Mouse (Mus musculus): ENCODE measurements at regions not wholly inside any gene's neighbourhood (a gene's known extent, or its start where the extent isn't known, plus 50 kb on each side); places are given as distances from the start of the nearest gene placed in this dataset.

DNA sequence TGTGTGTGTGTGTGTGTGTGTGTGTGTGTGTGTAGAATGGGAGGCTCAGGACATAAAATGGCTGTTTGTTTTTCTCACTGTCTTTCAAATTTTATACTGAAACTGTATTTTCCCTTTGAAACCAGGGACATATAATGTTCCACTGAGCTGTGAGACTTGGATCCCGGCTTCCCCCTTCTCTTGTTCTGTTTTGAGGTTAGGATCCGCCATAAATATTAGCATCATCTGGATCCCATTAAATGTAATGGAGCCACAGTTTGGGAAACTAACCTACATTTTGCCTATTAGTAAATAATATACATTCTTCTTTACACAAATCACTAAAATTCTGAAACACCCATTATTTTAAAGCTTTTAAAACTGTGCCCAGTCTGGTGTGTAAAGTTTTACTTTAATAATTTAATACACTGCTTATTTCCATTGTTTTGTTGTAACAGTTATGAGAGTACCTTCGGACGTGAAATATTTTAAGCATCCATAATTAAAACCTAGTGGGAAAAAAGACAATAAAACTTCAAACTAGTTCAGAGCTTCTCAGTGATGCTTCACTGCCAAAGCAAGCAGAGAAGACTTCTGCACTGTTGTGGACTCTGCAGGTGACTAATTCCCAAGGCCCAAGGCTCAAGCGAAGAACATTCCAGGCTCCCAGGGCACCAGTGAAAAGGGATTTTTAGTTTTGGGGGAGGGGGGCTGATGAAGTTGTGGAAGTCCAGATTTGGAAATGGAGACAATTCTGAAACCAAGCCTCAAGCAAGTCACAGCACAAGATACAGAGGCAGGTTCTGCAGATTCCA lies 684.9 kb downstream of the Fat4 start:
- in situ Hi-C loops (cut with MseI, MboI), result no loop called here

DNA sequence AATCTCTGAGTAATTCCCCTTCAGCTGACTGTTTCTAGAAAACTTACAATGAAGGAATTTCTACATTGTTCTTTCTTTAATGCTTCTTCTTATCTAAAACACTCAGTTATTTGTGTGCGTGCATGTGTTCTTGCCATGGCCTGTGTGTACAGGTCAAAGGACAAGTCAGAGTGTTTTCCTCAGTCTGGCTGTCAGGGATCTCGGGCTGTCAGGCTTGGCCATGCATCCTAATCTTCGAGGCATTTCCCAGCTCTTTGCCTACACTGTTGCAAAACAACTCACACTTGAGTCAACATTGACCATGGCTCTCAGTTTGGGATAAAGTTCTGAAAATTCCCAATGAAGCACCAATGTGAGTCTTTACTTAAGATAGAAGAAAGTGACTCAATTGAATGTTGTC lies 688.5 kb downstream of the Fat4 start:
- in situ Hi-C loops (cut with MseI, MboI), result no loop called here

DNA sequence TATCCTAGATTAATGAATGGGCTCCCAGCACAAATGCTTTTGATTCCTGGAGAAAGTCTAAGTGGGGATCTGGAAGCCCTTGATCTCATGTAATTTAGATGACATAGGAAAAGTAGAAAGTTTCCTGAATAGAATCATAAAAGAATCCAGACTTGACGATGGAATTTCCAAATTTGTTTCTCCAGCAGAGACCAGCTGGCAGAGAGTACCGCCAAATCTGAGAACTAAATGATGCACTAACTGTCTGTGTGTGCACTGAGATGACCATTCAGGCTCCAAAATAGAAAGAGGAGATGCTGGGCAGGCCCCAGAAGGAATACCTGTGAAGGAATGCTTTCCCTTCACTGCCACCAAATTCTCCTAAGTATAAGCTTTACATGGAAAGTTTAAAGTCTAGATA lies 704.6 kb downstream of the Fat4 start:
- in situ Hi-C loops (cut with MseI, MboI), result no loop called here

DNA sequence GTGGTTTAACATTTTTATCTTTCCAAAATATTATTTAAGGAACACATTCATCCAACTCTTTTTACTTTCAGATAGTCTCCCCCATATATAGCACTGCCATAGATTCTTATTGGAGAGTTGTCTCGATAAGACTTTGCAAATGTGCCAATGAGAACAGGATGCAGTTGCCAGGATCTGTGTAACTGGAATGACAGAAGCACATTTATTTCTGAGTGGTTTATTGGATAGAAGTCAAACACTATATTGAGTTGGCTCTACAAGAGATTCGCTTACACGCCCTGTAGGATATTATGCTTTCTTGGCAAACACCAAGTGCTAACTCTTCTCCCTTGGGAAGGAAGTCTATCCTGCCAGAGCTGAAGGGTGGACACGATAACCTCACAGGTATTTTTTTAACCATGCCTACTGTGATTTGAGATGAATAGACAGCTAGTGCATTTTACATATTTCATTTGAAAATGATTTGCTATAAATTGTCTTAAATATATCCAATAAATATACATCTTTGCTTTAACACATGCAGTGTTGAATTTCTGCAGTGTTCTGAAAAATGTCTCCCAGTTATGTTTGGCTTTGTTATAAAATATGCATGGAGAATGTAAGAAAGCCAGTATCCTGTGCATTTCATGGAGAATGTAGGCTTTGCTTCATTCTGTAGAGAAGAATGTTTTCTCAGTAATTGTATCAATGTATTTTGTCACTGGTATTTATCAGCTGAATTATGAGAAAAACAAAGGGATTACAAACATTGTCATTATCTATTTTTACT lies 705.8 kb downstream of the Fat4 start:
- in situ Hi-C loops (cut with MseI, MboI), result no loop called here

DNA sequence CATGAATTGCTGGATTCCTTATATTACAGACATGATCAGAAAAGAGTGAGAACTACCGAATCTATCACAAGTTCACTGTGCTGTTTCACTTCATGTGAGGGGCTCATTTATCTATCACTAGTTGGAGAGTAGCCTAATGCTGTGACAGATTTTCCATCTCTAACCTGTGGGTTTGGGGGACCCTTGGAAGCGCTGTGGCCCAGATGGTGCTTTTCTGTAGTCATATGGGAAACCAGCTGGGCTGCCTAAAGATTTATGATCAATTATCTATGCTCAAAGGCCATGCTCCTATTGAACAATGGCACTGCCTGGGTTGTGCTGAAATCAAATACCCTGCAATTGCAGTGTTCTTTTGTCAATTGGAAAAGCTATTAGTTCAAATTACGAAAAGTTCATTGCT lies 723.2 kb downstream of the Fat4 start:
- in situ Hi-C loops (cut with MseI, MboI), result no loop called here

DNA sequence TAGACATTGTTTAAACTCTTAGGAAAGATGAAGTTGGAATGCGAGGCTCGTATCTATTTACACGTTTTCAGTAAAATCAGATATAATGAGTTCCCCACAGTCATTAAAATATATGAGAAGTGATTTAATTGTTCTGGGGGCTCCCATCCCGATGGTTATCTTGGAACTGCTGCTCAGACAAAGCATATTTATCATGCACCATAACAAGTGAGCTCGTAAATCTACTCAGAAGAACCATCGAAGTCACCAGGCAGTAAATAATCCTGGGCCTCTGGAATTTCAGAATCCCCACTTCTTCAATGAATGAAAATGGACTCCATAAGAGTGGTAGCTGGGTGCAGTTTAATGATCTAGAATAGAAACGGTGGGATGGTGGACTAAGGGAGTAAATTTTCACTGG lies 725.7 kb downstream of the Fat4 start:
- in situ Hi-C loops (cut with MseI, MboI), result no loop called here

DNA sequence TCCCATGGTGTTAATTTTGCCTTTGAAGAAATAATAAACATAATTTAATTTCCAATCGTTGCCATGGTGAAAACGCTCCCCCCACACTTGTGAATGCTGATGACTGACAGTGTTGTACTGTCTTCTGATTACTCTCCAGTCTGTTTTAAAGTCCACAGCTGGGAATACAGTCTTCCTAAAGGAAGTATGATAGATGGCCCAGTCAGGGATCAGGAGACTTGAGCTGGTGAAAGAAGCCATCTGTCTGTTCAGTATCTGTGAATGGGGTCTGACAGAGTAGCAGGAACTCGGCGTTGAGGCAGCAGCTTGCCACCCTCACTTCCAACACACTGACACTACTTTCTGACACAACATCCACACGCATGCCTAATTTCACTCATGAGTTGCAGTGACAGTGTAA lies 751.2 kb downstream of the Fat4 start:
- in situ Hi-C loops (cut with MseI, MboI), result no loop called here

DNA sequence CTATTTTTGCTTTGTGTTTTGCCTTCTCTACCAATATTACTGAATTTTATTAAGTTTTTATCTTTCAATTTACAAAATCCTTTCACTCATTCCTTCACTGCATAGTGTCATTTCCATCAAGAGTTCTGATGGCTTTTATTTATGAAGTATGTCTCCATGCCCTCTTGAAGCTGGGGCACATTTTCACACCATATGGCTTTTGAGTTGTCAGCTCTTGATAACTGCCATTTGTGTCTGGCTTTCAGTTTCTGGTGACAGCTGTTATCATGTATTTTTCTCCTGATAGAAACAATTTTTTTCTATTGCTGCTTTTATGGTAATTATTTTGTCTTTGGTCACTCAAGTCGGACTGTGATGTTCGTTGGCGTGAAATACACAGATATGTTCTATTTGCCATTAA lies 756.5 kb downstream of the Fat4 start:
- in situ Hi-C loops (cut with MseI, MboI), result no loop called here

DNA sequence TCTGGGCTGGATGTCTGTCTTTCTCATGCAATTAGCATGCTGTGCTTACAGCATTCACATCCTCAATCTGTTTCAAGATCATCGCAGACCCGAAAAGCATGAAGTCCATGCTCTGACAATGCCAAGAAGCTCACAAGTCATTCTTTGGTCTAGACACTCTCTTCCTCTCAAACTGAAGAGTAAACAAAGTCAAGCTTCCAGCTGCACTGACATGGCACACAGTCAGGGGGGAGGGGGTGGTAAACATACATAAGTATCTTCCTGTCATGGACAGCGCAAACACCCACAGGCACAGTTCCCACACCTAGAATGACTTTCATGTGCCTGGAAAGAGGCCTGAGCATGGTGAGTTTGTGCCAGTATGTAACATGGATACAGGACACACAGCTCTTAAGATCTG lies 780.1 kb downstream of the Fat4 start:
- in situ Hi-C loops (cut with MseI, MboI), result no loop called here

DNA sequence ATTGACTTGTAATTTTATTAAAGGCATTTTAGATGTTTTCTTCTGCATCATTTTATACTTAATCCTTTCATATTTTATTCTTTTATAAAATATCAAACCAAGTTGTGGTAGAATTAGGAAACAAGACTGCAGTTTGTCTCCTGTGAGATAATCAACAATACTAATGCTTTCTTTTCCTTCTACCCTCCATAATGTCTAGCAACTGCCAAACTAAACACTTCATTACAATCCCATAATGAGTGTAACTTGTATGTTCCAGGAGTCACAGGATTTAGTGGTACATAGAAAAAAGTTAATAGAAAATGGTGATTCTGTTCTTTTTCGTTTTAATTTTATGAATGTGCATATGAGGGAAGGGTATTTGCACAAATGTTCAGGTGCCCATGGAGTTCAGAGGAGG lies 782.4 kb downstream of the Fat4 start:
- in situ Hi-C loops (cut with MseI, MboI), result no loop called here

DNA sequence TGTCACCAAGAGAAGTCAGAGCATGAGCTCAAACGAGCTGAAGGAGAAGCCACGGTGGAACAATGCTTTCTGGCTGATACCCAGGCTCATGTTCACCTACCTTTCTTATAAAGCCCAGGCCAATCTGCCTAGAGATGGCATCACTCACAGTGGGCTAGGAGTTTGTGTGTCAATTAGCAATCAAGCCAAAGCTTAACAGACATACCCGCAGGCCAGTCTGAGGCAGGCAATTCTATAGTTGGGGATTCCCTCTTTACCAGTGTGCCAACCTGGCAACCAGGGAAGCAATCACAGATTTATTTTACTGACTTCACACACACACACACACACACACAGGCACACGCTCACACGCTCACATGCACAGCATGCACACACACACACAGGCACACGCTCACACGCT lies 787.3 kb downstream of the Fat4 start:
- in situ Hi-C loops (cut with MseI, MboI), result no loop called here

DNA sequence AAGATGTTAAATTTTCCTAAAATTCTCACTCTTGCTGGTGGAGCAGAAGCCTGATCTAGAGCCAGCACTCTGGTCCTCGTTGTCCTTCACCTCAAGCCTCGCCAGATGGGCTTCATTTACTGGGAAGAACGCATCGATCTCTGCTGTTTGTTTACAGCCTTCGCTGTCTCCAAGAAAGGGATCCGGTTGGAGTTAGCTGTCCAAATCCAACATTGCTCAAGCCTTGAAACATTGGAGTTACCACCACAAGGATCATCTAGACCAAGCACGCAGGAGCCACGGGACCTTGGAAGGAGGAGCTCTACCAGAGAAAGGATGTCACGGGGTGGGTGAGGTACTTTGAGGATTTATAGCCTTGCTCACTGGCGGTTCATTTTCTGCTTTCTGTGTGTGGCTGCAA lies 788.2 kb downstream of the Fat4 start:
- in situ Hi-C loops (cut with MseI, MboI), result no loop called here

DNA sequence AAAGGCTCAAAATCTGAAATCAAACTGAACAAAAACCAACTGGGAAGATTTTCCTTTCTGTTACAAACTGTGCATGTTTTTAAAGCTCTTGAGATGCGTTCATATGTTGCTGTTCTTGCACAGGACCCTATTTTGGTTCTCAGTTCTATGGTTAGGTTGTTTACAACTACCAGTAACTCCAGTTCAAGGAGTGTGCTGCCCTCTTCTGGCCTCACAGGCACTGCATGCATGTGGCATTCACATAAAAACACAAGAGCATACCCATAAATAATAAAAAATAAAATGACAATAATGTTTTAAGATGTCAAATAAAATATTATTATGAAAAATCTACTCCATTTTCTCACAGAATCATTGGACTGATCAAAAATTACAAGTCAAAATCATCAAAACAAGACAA lies 818.9 kb downstream of the Fat4 start:
- in situ Hi-C loops (cut with MseI, MboI), result loop anchor here in 1 of 2 experiments (25.0 kb wide), 1 partner anchor 818 kb away; the partner anchor contains the start of gene Fat4

DNA sequence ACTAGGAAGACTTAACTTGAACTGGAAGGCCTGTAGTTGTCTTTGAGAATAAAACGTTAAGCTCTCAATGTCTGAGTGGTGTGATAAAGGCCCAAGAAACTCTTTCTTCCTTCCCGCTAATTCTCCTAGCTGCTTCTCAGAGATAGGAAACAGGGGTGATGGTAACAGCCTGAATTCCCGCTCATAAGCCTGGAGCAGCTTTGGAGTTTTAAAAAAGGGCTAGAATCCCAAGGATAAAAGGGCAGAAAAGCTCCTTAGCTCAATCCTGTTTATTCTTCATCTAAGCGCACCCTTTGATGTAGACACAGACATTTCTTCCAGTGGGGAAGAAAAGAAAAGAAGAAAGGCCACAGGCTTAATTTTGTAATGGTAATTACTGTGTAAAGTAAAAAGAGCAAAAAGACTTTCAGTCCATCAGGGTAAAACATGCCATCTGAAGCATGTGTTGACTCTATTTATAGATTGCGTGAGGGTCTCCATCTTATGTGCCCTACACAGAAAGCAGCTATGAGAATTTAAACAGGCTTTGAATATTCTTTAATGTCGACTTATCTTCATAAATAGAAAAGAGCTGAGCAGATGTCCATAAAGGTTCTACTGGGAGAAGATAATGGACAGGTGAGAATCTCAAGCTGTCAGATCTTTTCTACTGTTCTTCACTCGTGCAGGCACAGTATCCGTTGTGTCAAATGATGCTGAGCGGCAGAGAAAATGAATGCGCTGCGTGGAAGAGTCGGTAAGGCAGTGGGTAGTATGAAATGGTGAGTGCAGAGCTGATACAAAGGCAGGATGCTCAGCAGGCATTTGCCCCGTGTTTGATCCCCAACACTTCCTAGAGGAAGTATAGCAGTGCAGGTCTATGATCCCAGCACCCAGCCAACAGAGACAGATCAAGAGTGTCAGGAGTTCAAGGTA lies 818.0 kb upstream of the Intu start:
- in situ Hi-C loops (cut with MseI, MboI), result loop anchor here in 1 of 2 experiments (25.0 kb wide), 1 partner anchor 826 kb away; the partner anchor contains the start of gene Fat4

DNA sequence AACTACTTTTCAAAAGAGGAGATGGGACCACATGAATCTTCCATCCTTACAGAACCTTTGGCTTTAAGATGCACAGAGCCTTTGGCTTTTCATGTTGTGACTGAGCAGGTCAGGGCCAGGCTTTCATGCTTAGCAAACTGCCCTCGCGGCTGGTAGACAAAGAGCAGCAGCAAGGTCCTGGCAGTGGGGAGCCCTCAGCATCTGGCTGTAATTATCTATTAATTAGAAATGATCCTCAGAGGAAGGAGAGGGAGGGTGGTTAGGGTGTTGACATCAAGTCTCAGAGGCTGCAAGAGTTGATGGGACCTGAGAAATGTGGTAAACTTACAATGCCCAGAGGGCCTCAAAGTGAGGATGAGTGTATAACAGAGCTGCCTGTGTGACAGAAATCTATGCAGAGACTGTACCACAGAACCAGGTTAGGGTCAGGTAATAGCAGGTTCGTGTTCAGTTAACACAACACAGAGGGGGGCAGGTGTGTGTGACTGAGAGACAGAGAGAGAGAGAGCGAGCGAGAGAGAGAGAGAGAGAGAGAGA lies 817.0 kb upstream of the Intu start:
- in situ Hi-C loops (cut with MseI, MboI), result loop anchor here in 1 of 2 experiments (25.0 kb wide), 1 partner anchor 827 kb away; the partner anchor contains the start of gene Fat4

DNA sequence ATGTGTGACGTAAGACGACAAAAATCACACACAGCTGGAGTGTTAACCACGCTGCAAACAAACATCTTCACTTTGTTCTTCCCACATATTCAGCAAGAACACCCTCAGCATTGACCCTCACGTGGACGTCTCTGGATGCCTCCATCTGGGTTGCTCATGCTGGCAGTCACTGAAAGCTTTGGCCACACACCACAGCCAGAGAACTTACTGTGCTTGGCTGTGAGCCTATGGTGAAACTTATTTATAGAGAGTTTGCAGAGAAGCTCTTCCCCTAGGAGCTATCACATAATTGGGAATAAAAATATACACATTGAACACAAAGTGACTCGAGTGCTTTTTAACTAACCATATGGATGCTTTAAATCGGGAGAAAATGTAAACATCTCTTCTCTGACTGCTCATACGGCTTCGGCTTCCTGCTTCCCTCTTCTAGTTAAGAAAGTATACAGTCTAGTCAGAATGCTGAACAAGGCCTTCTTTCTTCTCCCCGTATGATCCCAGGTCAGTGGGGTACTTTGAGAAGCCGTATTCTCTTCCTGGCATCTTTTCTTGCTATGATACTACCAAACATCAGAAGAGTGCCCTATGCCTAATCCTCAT lies 812.0 kb upstream of the Intu start:
- in situ Hi-C loops (cut with MseI, MboI), result loop anchor here in 1 of 2 experiments (25.0 kb wide), 1 partner anchor 832 kb away; the partner anchor contains the start of gene Fat4

DNA sequence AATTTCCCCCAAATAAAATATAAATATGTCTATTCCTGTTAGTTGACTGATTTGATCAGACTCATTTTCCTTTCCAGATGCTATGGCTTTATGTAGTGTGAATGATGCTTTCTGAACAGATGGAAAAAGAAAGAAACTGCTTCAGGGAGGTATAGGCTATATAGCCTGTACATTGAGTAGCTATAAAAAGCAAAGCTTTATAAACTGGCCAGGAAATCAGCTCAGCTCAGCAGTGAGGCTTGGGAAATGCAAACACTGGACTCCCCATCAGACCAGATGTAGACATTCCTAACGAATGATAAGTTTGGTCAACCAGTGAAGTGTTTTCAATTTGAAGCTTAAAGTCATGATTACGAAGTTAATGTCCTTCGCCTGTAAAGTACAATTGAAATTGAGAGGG lies 805.3 kb upstream of the Intu start:
- in situ Hi-C loops (cut with MseI, MboI), result no loop called here

DNA sequence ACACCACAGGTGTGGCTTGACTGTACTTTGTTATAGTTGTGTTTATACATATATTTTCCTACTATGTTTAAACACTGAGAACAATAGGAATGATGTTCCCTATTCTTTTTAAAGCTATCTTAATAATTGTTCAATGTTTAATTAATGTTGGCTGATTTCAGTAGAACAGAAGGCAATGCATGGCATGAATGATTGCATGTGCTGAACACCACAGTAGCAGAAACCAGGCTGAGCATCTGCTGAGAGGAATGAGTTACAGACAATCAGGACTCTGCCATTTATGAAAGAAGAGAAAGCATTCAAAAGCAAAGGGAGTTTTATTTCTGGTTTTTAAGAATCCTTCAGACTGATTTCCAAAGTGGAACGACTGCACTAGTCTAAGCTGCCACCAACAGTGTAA lies 794.4 kb upstream of the Intu start:
- in situ Hi-C loops (cut with MseI, MboI), result no loop called here

DNA sequence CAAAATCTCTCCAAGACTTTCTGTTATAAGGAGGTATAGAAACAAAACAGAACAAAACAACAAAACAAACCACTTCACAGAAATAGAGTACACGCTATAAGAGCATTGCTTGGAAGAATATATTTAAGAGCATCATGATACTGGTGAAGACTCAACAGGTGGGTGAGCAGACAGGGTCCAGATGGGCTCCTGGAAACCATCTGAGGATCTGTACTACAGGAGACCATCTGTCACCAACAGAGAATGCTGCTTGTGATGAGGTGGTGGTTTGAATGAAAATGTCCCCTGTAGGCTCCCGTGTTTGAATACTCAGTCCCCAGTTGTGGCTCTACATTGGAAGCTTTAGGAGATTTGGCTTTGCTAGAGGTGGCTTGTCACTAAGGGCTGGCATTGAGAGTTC lies 785.1 kb upstream of the Intu start:
- in situ Hi-C loops (cut with MseI, MboI), result no loop called here

DNA sequence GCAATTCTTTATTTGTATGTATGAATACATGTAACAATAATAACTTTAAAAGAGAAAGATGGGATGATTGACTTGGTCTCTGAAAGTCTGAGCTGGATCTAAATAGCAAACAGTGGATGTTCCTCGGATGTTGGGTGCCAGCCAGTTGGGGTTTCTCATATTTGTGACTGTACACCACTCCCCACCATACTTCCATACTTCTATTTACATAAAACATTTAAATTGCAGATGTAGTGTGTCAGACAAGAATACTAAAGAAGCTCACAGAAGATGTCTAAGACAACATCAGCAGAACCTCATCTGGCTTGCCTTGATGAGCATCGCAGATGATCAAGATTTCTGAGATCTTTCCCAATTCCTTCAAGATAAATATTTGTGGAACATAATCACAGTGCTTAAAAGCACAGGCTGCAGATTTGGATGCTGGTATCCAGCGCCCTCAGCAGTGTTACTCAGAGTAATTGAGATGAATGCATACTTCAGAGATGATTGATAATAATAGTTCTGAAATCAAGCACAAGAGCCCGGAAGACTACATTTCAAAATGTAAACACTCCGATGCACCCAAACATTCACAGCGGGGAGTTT lies 762.0 kb upstream of the Intu start:
- in situ Hi-C loops (cut with MseI, MboI), result no loop called here
